8 mouse cellular contexts compared by ENCODE assay signal in genomic region chr2:164913428-164913786, GRCm38 (mm10). TPM values are rescaled to one million over a fixed set of nuclear protein-coding genes. Genes with fewer than 3 reads are reported as not detected.
DNase-seq lines count a peak whose midpoint lies in the region; ATAC-seq and TF ChIP-seq lines count a peak whose summit lies in the region.

No protein-coding gene starts in this region.

- 0 out of 2 replicates have a peak overlapping the region, but pooled peaks have one; percentile 13 for H3K27ac ChIP-seq in kidney, postnatal 0 days
- H3K27ac ChIP-seq in kidney, embryonic 16.5 days (ENCODE audit: low read length): no peak overlapping the region
- peak overlapping the region; percentile 96; the same call in 1 of the 2 replicates for H3K27ac ChIP-seq in liver, embryonic 15.5 days (replicated peaks)

- WGBS in kidney, postnatal 0 days: 92% methylated on average over 2 of the region's 2 CpGs
- 81% methylated on average over 2 of the region's 2 CpGs for WGBS in kidney, embryonic 16.5 days
- WGBS in liver, embryonic 15.5 days (ENCODE audit: insufficient replicate concordance): 33% methylated on average over 2 of the region's 2 CpGs

- peaks cover 7% of the 10 kb centered on the region for H3K36me3 ChIP-seq in kidney, postnatal 0 days (ENCODE audit: insufficient read depth, low read length)
- peaks cover 7% of the 10 kb centered on the region for H3K36me3 ChIP-seq in kidney, embryonic 16.5 days (ENCODE audit: insufficient read depth, low read length)
- peaks cover 11% of the 10 kb centered on the region for H3K36me3 ChIP-seq in liver, embryonic 15.5 days (replicated peaks)

- no peaks in the 10 kb centered on the region for H3K27me3 ChIP-seq in kidney, postnatal 0 days (ENCODE audit: insufficient read depth, low read length)
- no peaks in the 10 kb centered on the region for H3K27me3 ChIP-seq in kidney, embryonic 16.5 days (ENCODE audit: insufficient read depth, low read length)
- H3K27me3 ChIP-seq in liver, embryonic 15.5 days: no peaks in the 10 kb centered on the region

- DNase-seq in kidney, postnatal 0 days (ENCODE audit: low spot score): peak; percentile 22
- peak; percentile 92 to 94 for DNase-seq in spleen, postnatal 36 days (ENCODE audit: low spot score in 2 of 2)
- no peak for DNase-seq in left cerebral cortex, adult 11 months (ENCODE audit: low spot score)
- DNase-seq in ovary, adult 18-20 months (ENCODE audit: low spot score): no peak

- H3K4me3 ChIP-seq in kidney, postnatal 0 days (replicated peaks; ENCODE audit: low read depth, low read length): no peak overlapping the region
- no peak overlapping the region for H3K4me3 ChIP-seq in kidney, embryonic 16.5 days (ENCODE audit: low read length)
- H3K4me3 ChIP-seq in liver, embryonic 15.5 days (replicated peaks): no peak overlapping the region

- ATAC-seq in kidney, postnatal 0 days (replicated peaks; ENCODE audit: low FRiP score, low read depth): no peak
- no peak for ATAC-seq in kidney, embryonic 16.5 days (ENCODE audit: low FRiP score, low TSS enrichment)
- ATAC-seq in activated CD4-positive, CD25-positive, alpha-beta regulatory T cell, adult 4 months: peak; percentile 70
- ATAC-seq in liver, embryonic 15.5 days (ENCODE audit: insufficient read depth): no peak
- ATAC-seq in erythroblast, adult 5-6 weeks (replicated peaks; ENCODE audit: low FRiP score, poor library complexity, severe bottlenecking): no peak

- no peak for TF ChIP-seq CTCF in kidney, postnatal 0 days (IDR thresholded peaks at IDR 0.05; ENCODE audit: low read depth)

- H3K9ac ChIP-seq in kidney, postnatal 0 days (ENCODE audit: low read depth, low read length): no peak overlapping the region
- no peak overlapping the region for H3K9ac ChIP-seq in kidney, embryonic 16.5 days (replicated peaks; ENCODE audit: low read length)
- no peak overlapping the region for H3K9ac ChIP-seq in liver, embryonic 15.5 days

- H3K4me2 ChIP-seq in kidney, postnatal 0 days (ENCODE audit: low read length): no peak overlapping the region
- no peak overlapping the region for H3K4me2 ChIP-seq in kidney, embryonic 16.5 days (replicated peaks; ENCODE audit: low read depth, low read length)
- peak overlapping the region; percentile 91; the same call in 1 of the 2 replicates for H3K4me2 ChIP-seq in liver, embryonic 15.5 days

- peaks cover 16% of the 10 kb centered on the region; the same call in 1 of the 2 replicates for H3K4me1 ChIP-seq in kidney, postnatal 0 days (replicated peaks; ENCODE audit: insufficient read depth, low read length)
- peaks cover 17% of the 10 kb centered on the region for H3K4me1 ChIP-seq in kidney, embryonic 16.5 days (ENCODE audit: insufficient read depth, low read length)
- H3K4me1 ChIP-seq in liver, embryonic 15.5 days (replicated peaks): peaks cover 48% of the 10 kb centered on the region

- H3K9me3 ChIP-seq in kidney, postnatal 0 days (replicated peaks; ENCODE audit: low read length): no peaks in the 10 kb centered on the region
- H3K9me3 ChIP-seq in kidney, embryonic 16.5 days (ENCODE audit: low read length): no peaks in the 10 kb centered on the region
- no peaks in the 10 kb centered on the region for H3K9me3 ChIP-seq in liver, embryonic 15.5 days (replicated peaks)

RNA-seq across cellular contexts. Expression of gene Zfp335, which starts 1.9 kb away (rescaled TPM):
- polyA plus RNA-seq in kidney, postnatal 0 days (2015; fragmentation: Nextera tagmentation; extraction: Ambion mirVana): 7.5 and 7.6 TPM in 2 replicates
- 15.1 and 16.2 TPM in 2 replicates for polyA plus RNA-seq in kidney, embryonic 16.5 days (2015; fragmentation: Nextera tagmentation; extraction: Ambion mirVana)
- 1 to 10 TPM; 6.7 to 9.0 TPM for polyA plus RNA-seq in activated CD4-positive, CD25-positive, alpha-beta regulatory T cell, adult 4 months (2017; shearing (Covaris generic))
- polyA plus RNA-seq in liver, embryonic 15.5 days (2015; fragmentation: Nextera tagmentation; extraction: Ambion mirVana): 5.9 and 6.9 TPM in 2 replicates
- total RNA-seq in erythroblast, adult 5-6 weeks (2015; ENCODE audit: low replicate concordance): 13.4 and 17.9 TPM in 2 replicates
- 9.9 and 10.3 TPM in 2 replicates for total RNA-seq in erythroblast, adult 5-6 weeks (2017; ENCODE audit: low replicate concordance)

RNA-seq across cellular contexts. Expression of gene Mmp9, which starts 27.2 kb away (rescaled TPM):
- polyA plus RNA-seq in kidney, postnatal 0 days (2015; fragmentation: Nextera tagmentation; extraction: Ambion mirVana): 1.7 and 1.9 TPM in 2 replicates
- polyA plus RNA-seq in kidney, embryonic 16.5 days (2015; fragmentation: Nextera tagmentation; extraction: Ambion mirVana): 2.5 and 3.2 TPM in 2 replicates
- polyA plus RNA-seq in activated CD4-positive, CD25-positive, alpha-beta regulatory T cell, adult 4 months (2017; shearing (Covaris generic)): 1 to 10 TPM in 1 of 2 experiments, under 1 TPM in 1; 0.78 to 1.4 TPM
- 5.9 and 10.2 TPM in 2 replicates for polyA plus RNA-seq in liver, embryonic 15.5 days (2015; fragmentation: Nextera tagmentation; extraction: Ambion mirVana)
- total RNA-seq in erythroblast, adult 5-6 weeks (2015; ENCODE audit: low replicate concordance): 73.6 and 120 TPM in 2 replicates
- 31.4 and 35.7 TPM in 2 replicates for total RNA-seq in erythroblast, adult 5-6 weeks (2017; ENCODE audit: low replicate concordance)

RNA-seq across cellular contexts. Expression of gene Pcif1, which starts 34.3 kb away (rescaled TPM):
- polyA plus RNA-seq in kidney, postnatal 0 days (2015; fragmentation: Nextera tagmentation; extraction: Ambion mirVana): 70.0 and 76.5 TPM in 2 replicates
- 74.9 and 79.7 TPM in 2 replicates for polyA plus RNA-seq in kidney, embryonic 16.5 days (2015; fragmentation: Nextera tagmentation; extraction: Ambion mirVana)
- 100 to 1,000 TPM; 102 to 122 TPM for polyA plus RNA-seq in activated CD4-positive, CD25-positive, alpha-beta regulatory T cell, adult 4 months (2017; shearing (Covaris generic))
- polyA plus RNA-seq in liver, embryonic 15.5 days (2015; fragmentation: Nextera tagmentation; extraction: Ambion mirVana): 38.3 and 40.7 TPM in 2 replicates
- total RNA-seq in erythroblast, adult 5-6 weeks (2015; ENCODE audit: low replicate concordance): 5.6 and 22.6 TPM in 2 replicates
- 19.0 and 30.5 TPM in 2 replicates for total RNA-seq in erythroblast, adult 5-6 weeks (2017; ENCODE audit: low replicate concordance)

RNA-seq across cellular contexts. Expression of gene Slc12a5, which starts 47.2 kb away (rescaled TPM):
- 0.68 and 0.74 TPM in 2 replicates for polyA plus RNA-seq in kidney, postnatal 0 days (2015; fragmentation: Nextera tagmentation; extraction: Ambion mirVana)
- 0.85 and 0.94 TPM in 2 replicates for polyA plus RNA-seq in kidney, embryonic 16.5 days (2015; fragmentation: Nextera tagmentation; extraction: Ambion mirVana)
- under 1 TPM in 1 of 2 experiments, not detected in 1; 0.34 TPM for polyA plus RNA-seq in activated CD4-positive, CD25-positive, alpha-beta regulatory T cell, adult 4 months (2017; shearing (Covaris generic))
- 0.26 and 0.37 TPM in 2 replicates for polyA plus RNA-seq in liver, embryonic 15.5 days (2015; fragmentation: Nextera tagmentation; extraction: Ambion mirVana)
- total RNA-seq in erythroblast, adult 5-6 weeks (2015; ENCODE audit: low replicate concordance): not detected in 2 replicates
- not detected in 2 replicates for total RNA-seq in erythroblast, adult 5-6 weeks (2017; ENCODE audit: low replicate concordance)

RNA-seq across cellular contexts. Expression of gene Pltp, which starts 55.9 kb away (rescaled TPM):
- polyA plus RNA-seq in kidney, postnatal 0 days (2015; fragmentation: Nextera tagmentation; extraction: Ambion mirVana): 43.9 and 45.4 TPM in 2 replicates
- 44.8 and 47.5 TPM in 2 replicates for polyA plus RNA-seq in kidney, embryonic 16.5 days (2015; fragmentation: Nextera tagmentation; extraction: Ambion mirVana)
- polyA plus RNA-seq in activated CD4-positive, CD25-positive, alpha-beta regulatory T cell, adult 4 months (2017; shearing (Covaris generic)): 1 to 10 TPM in 1 of 2 experiments, under 1 TPM in 1; 0.87 to 1.0 TPM
- 17.8 and 23.5 TPM in 2 replicates for polyA plus RNA-seq in liver, embryonic 15.5 days (2015; fragmentation: Nextera tagmentation; extraction: Ambion mirVana)
- total RNA-seq in erythroblast, adult 5-6 weeks (2015; ENCODE audit: low replicate concordance): 0.58 and 0.84 TPM in 2 replicates
- total RNA-seq in erythroblast, adult 5-6 weeks (2017; ENCODE audit: low replicate concordance): 1.8 and 3.3 TPM in 2 replicates

Comparison
In these comparisons a context has a peak if more than half of its experiments do, and no peak if none do; other contexts are left out.
1. DNase-seq: peak in kidney, postnatal 0 days (single experiment) and spleen, postnatal 36 days (2 of 2); none in left cerebral cortex, adult 11 months (single experiment) and ovary, adult 18-20 months (single experiment).